Mouse (Mus musculus) forebrain, embryonic 12.5 days (tissue): ENCODE data around the gene Gm5128. TPM values are rescaled to one million over a fixed set of nuclear protein-coding genes. Genes with fewer than 3 reads are reported as not detected.
"Not testable (repeated sequence)": the region's sequence is repeated elsewhere in the genome, so short reads cannot be mapped to it uniquely, and the experiment has no call there.

ENCODE experiments used
- ATAC-seq: fragments of 200-750 bp; cut with Nextera tagmentation; 2 replicates; pipeline ENCODE4 v1.8.0; 2017; ENCODE audit warnings: moderate TSS enrichment; ENCODE audit not compliant: low FRiP score
- H3K27ac ChIP-seq: fragments of 300-500 bp; sonication (generic); 2 replicates; pipeline ENCODE4 v1.5.1; 2016; ENCODE audit warnings: mild to moderate bottlenecking
- H3K27me3 ChIP-seq: fragments of 300-500 bp; sonication (generic); 2 replicates; pipeline ENCODE4 v1.6.1; 2016; ENCODE audit warnings: mild to moderate bottlenecking
- H3K36me3 ChIP-seq: fragments of 300-500 bp; sonication (generic); replicated peaks from 2 replicates; pipeline ENCODE4 v1.6.1; 2016; ENCODE audit warnings: mild to moderate bottlenecking
- H3K4me1 ChIP-seq: fragments of 300-500 bp; sonication (generic); 2 replicates; pipeline ENCODE4 v1.6.1; 2016
- H3K4me2 ChIP-seq: fragments of 300-500 bp; sonication (generic); 2 replicates; pipeline ENCODE4 v1.6.1; 2016; ENCODE audit warnings: mild to moderate bottlenecking, moderate library complexity
- H3K4me3 ChIP-seq: fragments of 300-500 bp; sonication (generic); replicated peaks from 2 replicates; pipeline ENCODE4 v1.5.1; 2016; ENCODE audit warnings: mild to moderate bottlenecking
- H3K9ac ChIP-seq: fragments of 300-500 bp; sonication (generic); 2 replicates; pipeline ENCODE4 v1.6.1; 2016; ENCODE audit warnings: mild to moderate bottlenecking
- H3K9me3 ChIP-seq: fragments of 300-500 bp; sonication (generic); 2 replicates; pipeline ENCODE4 v1.6.1; 2016
- WGBS: fragments of 180-500 bp; shearing (Covaris S2); methylation state at CpG from one replicate; pipeline ENCODE4 v1.1.7; 2016; 5-methylcytosine and 5-hydroxymethylcytosine counted together
- polyA plus RNA-seq: library from polyadenylated mRNA; unstranded; fragments of >200 nt; fragmentation: Nextera tagmentation; extraction: Ambion mirVana; gene quantifications from 2 replicates; pipeline ENCODE4 v1.2.1, GENCODE M21; 2016

Gene Gm5128
- not detected in 2 replicates for polyA plus RNA-seq

GRCm38 (mm10) chrX:135372984-135373383 lies at the start of gene Gm5128:
Gene Gm5128 (plus strand): TSS chrX:135373284.
- H3K27me3 ChIP-seq, H3K36me3 ChIP-seq, H3K9ac ChIP-seq, H3K4me1 ChIP-seq, H3K9me3 ChIP-seq, ATAC-seq, H3K27ac ChIP-seq, H3K4me2 ChIP-seq, H3K4me3 ChIP-seq: not testable (repeated sequence)
- WGBS, result no CpG with 5 or more reads among the region's 15 CpGs

GRCm38 (mm10) chrX:135360685-135361084 lies 12.4 kb upstream of the Gm5128 start:
- H3K36me3 ChIP-seq, ATAC-seq, H3K27ac ChIP-seq, H3K4me3 ChIP-seq, H3K9me3 ChIP-seq, H3K9ac ChIP-seq, H3K4me2 ChIP-seq, H3K4me1 ChIP-seq, H3K27me3 ChIP-seq: not testable (repeated sequence)
- WGBS, result 35% methylated on average over 3 of the region's 6 CpGs

- H3K27me3 ChIP-seq, ATAC-seq, H3K27ac ChIP-seq, H3K9me3 ChIP-seq, H3K4me1 ChIP-seq, H3K4me3 ChIP-seq, H3K36me3 ChIP-seq, H3K4me2 ChIP-seq, H3K9ac ChIP-seq: not testable (repeated sequence)
- no CpG with 5 or more reads among the region's 4 CpGs for WGBS
These were observed 11.1 kb upstream of the Gm5128 start for GRCm38 (mm10) chrX:135361943-135362342.

GRCm38 (mm10) chrX:135403578-135403977 lies 30.5 kb downstream of the Gm5128 start:
- H3K27me3 ChIP-seq, ATAC-seq, H3K9ac ChIP-seq, H3K9me3 ChIP-seq, H3K36me3 ChIP-seq, H3K4me3 ChIP-seq, H3K4me1 ChIP-seq, H3K4me2 ChIP-seq, H3K27ac ChIP-seq: not testable (repeated sequence)
- WGBS, result no CpG with 5 or more reads among the region's 3 CpGs

GRCm38 (mm10) chrX:135421203-135421602 lies 48.1 kb downstream of the Gm5128 start:
- H3K4me1 ChIP-seq, H3K9me3 ChIP-seq, H3K9ac ChIP-seq, H3K36me3 ChIP-seq, H3K27me3 ChIP-seq, H3K4me3 ChIP-seq, ATAC-seq, H3K27ac ChIP-seq, H3K4me2 ChIP-seq: not testable (repeated sequence)
- 59% methylated on average over 3 of the region's 7 CpGs for WGBS

- not testable (repeated sequence) for H3K27ac ChIP-seq, H3K36me3 ChIP-seq, ATAC-seq, H3K9me3 ChIP-seq, H3K27me3 ChIP-seq, H3K9ac ChIP-seq, H3K4me1 ChIP-seq, H3K4me2 ChIP-seq, H3K4me3 ChIP-seq
These were observed 48.7 kb downstream of the Gm5128 start for GRCm38 (mm10) chrX:135421824-135422223.

- WGBS, result no CpG with 5 or more reads among the region's 4 CpGs
- not testable (repeated sequence) for H3K27me3 ChIP-seq, H3K9ac ChIP-seq, H3K27ac ChIP-seq, H3K9me3 ChIP-seq, H3K4me1 ChIP-seq, ATAC-seq, H3K4me2 ChIP-seq, H3K36me3 ChIP-seq, H3K4me3 ChIP-seq
These were observed 49.4 kb downstream of the Gm5128 start for GRCm38 (mm10) chrX:135422473-135422872.

Other genes starting within 250 kb of the Gm5128 start
- gene Gm15023, start 195.7 kb upstream of the Gm5128 start, polyA plus RNA-seq, result not detected in 2 replicates
- gene Tceal6, start 162.6 kb upstream of the Gm5128 start, polyA plus RNA-seq, result 7.4 and 7.9 TPM in 2 replicates
- not detected in 2 replicates for gene Pramel3, start 71.0 kb upstream of the Gm5128 start, polyA plus RNA-seq
- not detected in 2 replicates for gene Gm7903, start 60.6 kb downstream of the Gm5128 start, polyA plus RNA-seq
- not detected in 2 replicates for gene AV320801, start 121.3 kb downstream of the Gm5128 start, polyA plus RNA-seq
- gene Nxf7, start 225.5 kb downstream of the Gm5128 start, polyA plus RNA-seq, result not detected in 2 replicates